Mouse (Mus musculus) liver, embryonic 11.5 days (tissue): ENCODE results near the gene Kmo. TPM values are rescaled to one million over a fixed set of nuclear protein-coding genes. Genes with fewer than 3 reads are reported as not detected.

ENCODE experiments used
- ATAC-seq: fragments of 200-750 bp; cut with Nextera tagmentation; replicated peaks from 2 replicates; pipeline ENCODE4 v1.8.0; 2017; ENCODE audit warnings: moderate number of reproducible peaks, mild to moderate bottlenecking, moderate TSS enrichment, moderate library complexity; ENCODE audit not compliant: low FRiP score
- DNase-seq: peaks from one replicate; pipeline ENCODE4 v3.0.0-alpha.2; 2017; ENCODE audit warnings: low spot score
- H3K27ac ChIP-seq: fragments of 300-500 bp; sonication (generic); 2 replicates; pipeline ENCODE4 v1.5.1; 2014; ENCODE audit warnings: mild to moderate bottlenecking, low read depth, low read length, control low read depth
- H3K27me3 ChIP-seq: fragments of 300-500 bp; sonication (generic); replicated peaks from 2 replicates; pipeline ENCODE4 v1.6.1; 2014; ENCODE audit warnings: low read length, mixed read lengths; ENCODE audit not compliant: control insufficient read depth, insufficient read depth
- H3K36me3 ChIP-seq: fragments of 300-500 bp; sonication (generic); 2 replicates; pipeline ENCODE4 v1.6.1; 2014; ENCODE audit warnings: mild to moderate bottlenecking, low read length, moderate library complexity, mixed read lengths; ENCODE audit not compliant: control insufficient read depth, insufficient read depth
- H3K4me1 ChIP-seq: fragments of 300-500 bp; sonication (generic); replicated peaks from 2 replicates; pipeline ENCODE4 v1.6.1; 2014; ENCODE audit warnings: low read length, mixed read lengths; ENCODE audit not compliant: control insufficient read depth, insufficient read depth
- H3K4me2 ChIP-seq: fragments of 300-500 bp; sonication (generic); 2 replicates; pipeline ENCODE4 v1.6.1; 2014; ENCODE audit warnings: mild to moderate bottlenecking, control low read depth, moderate library complexity
- H3K4me3 ChIP-seq: fragments of 300-500 bp; sonication (generic); 2 replicates; pipeline ENCODE4 v1.5.1; 2014; ENCODE audit warnings: low read depth, low read length, control low read depth
- H3K9ac ChIP-seq: fragments of 300-500 bp; sonication (generic); 2 replicates; pipeline ENCODE4 v1.6.1; 2014; ENCODE audit warnings: low read depth, low read length, control low read depth
- H3K9me3 ChIP-seq: fragments of 300-500 bp; sonication (generic); 2 replicates; pipeline ENCODE4 v1.6.1; 2016; ENCODE audit warnings: low read length, inconsistent platforms, mixed read lengths; ENCODE audit not compliant: control insufficient read depth
- WGBS: fragments of 180-500 bp; shearing (Covaris S2); extraction: QIAGEN DNeasy Blood & Tissue Kit; methylation state at CpG from one replicate; pipeline ENCODE4 v1.1.7; 2014; 5-methylcytosine and 5-hydroxymethylcytosine counted together
- polyA plus RNA-seq: library from polyadenylated mRNA; unstranded; fragments of >200 nt; fragmentation: Nextera tagmentation; extraction: Ambion mirVana; gene quantifications from 2 replicates; pipeline ENCODE4 v1.2.1, GENCODE M21; 2014

Kmo gene
- polyA plus RNA-seq, 1 experiment from 2014 or later: 1.9 TPM

DNA sequence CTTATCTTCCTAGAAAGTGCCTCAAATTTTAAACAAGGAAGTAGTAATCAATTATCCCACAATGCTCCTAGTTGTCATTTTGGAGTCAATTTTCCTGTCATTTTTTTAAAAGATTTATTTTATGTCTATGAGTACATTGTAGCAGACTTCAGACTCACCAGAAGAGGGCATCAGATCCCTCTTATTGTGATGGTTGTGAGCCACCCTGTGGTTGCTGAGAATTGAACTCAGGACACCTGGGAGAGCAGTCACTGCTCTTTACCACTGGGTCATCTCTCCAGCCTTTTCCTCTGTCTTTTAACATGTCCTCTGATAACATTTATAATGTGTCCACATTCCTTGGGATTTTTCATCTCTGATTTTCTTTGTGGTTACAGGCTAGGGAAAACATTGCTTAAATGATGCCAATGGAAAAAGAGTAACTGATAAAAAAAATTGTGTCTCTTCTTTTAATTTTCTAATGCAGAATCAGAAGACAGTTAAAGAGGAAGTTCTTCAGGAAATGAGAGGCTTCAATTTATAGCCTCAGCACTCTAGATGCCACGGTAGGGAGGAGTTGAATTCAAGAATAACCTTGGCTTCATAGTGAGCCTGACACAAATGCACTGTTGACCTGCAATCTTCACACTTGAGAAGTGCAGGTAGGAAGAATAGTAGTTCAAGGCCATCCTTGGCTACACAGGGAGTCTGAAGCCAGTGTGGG is 6.0 kb downstream of the Kmo start:
- H3K4me3 ChIP-seq: peak overlapping the region; percentile 71
- WGBS: 52% methylated on average over 1 of the region's 1 CpGs
- no peaks in the 10 kb centered on the region for H3K36me3 ChIP-seq
- ATAC-seq: peak; percentile 58
- peak overlapping the region; percentile 75 for H3K27ac ChIP-seq
- H3K9ac ChIP-seq: peak overlapping the region; percentile 39; the same call in 1 of the 2 replicates
- peaks cover 7% of the 10 kb centered on the region for H3K4me1 ChIP-seq
- H3K9me3 ChIP-seq: no peaks in the 10 kb centered on the region
- DNase-seq: no peak
- peak overlapping the region; percentile 88 for H3K4me2 ChIP-seq
- H3K27me3 ChIP-seq: no peaks in the 10 kb centered on the region

DNA sequence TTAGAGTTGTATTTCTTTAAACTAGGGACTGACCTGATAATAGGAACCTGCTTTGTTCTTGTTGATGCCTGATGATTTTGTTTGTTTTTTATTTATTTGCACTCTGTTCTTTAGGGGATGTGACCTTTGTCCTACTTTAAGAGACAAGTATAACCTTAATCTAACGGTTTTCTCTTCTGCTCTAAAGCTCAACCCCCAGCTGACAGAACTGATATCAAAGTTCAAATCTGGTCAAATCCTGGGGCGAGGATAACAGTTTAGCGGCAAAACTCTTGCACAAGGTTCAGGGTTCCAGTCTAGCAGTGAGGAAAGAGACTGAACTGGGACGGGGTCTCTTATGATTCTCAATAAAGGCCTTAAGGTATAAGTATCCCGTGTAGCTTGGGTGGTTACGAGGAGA is 9.1 kb downstream of the Kmo start:
- DNase-seq: no peak
- H3K4me3 ChIP-seq: no peak overlapping the region
- H3K36me3 ChIP-seq: no peaks in the 10 kb centered on the region
- peaks cover 5% of the 10 kb centered on the region for H3K4me1 ChIP-seq
- ATAC-seq: no peak
- H3K4me2 ChIP-seq: no peak overlapping the region
- no peak overlapping the region for H3K9ac ChIP-seq
- no peaks in the 10 kb centered on the region for H3K27me3 ChIP-seq
- WGBS: 71% methylated on average over 6 of the region's 6 CpGs
- H3K9me3 ChIP-seq: no peaks in the 10 kb centered on the region
- H3K27ac ChIP-seq: no peak overlapping the region

DNA sequence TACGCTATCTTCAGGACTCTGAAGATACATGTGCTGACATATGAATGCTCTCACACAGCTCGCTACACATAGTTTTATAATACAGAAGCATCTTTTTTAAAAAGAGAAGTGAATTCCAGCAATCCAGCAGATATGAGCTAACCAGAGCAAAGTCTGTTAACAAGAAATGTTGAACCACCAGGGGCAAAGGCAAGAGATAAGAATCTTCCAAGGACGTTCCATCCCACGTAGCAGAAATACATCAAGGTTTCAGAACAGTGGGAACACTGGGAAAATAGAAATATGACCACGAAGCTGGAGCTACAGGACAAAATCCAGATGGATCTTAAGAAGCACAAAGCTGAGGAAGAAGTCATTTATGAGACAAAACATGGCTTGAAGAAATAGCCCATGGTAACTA is 10.2 kb downstream of the Kmo start:
- no peak for ATAC-seq

DNA sequence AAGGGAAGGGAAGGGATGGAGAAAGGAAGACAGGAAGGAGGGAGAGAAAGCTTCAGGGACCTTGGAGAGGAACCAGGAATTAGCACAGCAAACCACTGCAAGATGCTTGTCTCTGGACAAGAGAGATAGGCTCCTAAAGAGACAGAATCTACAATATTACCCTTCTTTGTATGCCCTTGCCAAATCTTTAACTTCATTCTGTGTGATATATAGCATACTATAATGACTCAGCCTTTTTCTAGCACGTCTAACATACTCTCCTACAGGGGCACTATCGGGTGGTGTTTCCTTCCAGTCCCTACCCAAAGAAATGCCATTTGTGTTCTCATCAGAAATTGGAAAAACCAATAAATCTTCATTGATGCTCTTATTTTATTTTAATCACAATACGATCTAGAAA is 10.9 kb downstream of the Kmo start:
- Histone ChIP-seq H3K4me2 (no peak overlapping the region), H3K27ac (no peak overlapping the region), H3K4me1 (no peaks in the 10 kb centered on the region), H3K9ac (no peak overlapping the region), H3K36me3 (no peaks in the 10 kb centered on the region), H3K27me3 (no peaks in the 10 kb centered on the region), H3K9me3 (no peaks in the 10 kb centered on the region), H3K4me3 (no peak overlapping the region)
- ATAC-seq (0 out of 2 replicates have a peak, but pooled peaks have one; percentile 37), DNase-seq (no peak)
- 75% methylated on average over 3 of the region's 3 CpGs for WGBS

More for the DNA sequence above, 10.2 kb downstream of the Kmo start:
- H3K27me3 ChIP-seq: no peaks in the 10 kb centered on the region
- no peak overlapping the region for H3K9ac ChIP-seq
- H3K4me1 ChIP-seq: no peaks in the 10 kb centered on the region
- WGBS: 77% methylated on average over 5 of the region's 5 CpGs
- H3K9me3 ChIP-seq: no peaks in the 10 kb centered on the region
- H3K36me3 ChIP-seq: no peaks in the 10 kb centered on the region
- no peak overlapping the region for H3K4me2 ChIP-seq
- no peak overlapping the region for H3K27ac ChIP-seq
- no peak for DNase-seq
- no peak overlapping the region for H3K4me3 ChIP-seq

DNA sequence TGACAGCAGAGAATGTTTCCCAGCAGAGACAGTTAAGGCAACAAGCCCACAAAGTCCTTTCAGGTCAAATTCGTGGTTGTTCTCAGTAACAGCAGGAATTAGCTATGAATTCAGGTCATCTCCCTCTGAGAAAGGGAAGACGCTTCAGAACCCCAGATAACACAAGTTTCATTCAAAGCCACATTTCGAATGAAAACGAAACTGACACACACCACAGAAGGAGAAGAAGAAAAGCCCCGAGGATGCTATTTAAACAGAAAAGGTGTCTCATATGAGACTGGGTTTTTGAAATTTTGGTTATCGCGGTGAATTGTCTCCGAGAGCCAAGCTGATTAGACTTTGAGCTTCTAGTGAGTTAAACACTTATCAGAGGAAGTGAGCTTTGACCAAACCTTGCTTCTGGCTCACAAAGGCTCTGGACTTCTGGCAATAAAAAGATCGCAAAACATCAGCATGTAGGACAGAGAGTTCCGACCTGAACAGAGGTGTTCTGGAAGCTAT is 11.6 kb downstream of the Kmo start:
- Histone ChIP-seq H3K4me1 (no peaks in the 10 kb centered on the region), H3K27me3 (no peaks in the 10 kb centered on the region), H3K9me3 (no peaks in the 10 kb centered on the region), H3K27ac (no peak overlapping the region), H3K9ac (no peak overlapping the region), H3K36me3 (no peaks in the 10 kb centered on the region), H3K4me2 (no peak overlapping the region), H3K4me3 (no peak overlapping the region)
- ATAC-seq (no peak), DNase-seq (no peak)
- WGBS: 63% methylated on average over 10 of the region's 10 CpGs

DNA sequence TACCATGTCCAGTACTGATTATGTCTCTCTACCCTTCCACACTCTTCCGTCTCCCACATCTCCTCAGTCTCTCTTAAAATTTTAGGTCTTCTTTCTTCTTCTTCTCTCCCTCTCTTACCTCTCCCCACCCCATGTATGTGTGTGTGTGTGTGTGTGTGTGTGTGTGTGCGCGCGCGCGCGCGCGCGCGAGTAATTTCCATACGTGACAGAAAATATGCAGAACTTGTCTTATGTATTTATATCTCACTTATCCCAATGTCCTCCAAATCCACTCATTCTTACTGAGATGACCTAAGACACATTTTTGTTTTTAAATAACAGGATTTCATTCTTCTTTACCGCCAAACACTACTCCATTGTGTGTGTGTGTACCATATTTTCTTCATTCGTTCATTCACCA is 12.3 kb downstream of the Kmo start:
- ATAC-seq (no peak), DNase-seq (no peak)
- no peak overlapping the region for H3K4me2 ChIP-seq
- no peaks in the 10 kb centered on the region for H3K4me1 ChIP-seq
- H3K36me3 ChIP-seq: no peaks in the 10 kb centered on the region
- 97% methylated on average over 14 of the region's 14 CpGs for WGBS
- no peak overlapping the region for H3K9ac ChIP-seq
- no peak overlapping the region for H3K27ac ChIP-seq
- H3K27me3 ChIP-seq: no peaks in the 10 kb centered on the region
- H3K9me3 ChIP-seq: no peaks in the 10 kb centered on the region
- H3K4me3 ChIP-seq: no peak overlapping the region

DNA sequence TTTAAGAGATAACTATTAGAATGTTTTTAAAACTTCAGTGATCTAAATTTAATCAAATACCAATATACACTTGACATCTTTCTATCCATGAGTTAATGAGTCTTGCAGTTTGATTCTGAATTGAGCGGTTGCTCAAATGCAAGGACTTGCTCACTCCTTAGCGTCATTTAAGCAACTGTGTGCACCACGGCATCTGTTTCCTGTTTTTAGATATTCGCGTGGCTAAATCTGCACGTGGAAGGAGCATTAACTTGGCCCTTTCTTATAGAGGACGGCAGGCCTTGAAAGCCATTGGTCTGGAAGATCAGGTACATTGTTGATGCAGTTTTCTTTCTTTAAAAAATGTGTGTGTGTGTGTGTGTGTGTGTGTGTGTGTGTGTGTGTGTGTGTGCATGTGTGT is 17.5 kb downstream of the Kmo start:
- Histone ChIP-seq H3K4me2 (no peak overlapping the region), H3K9ac (no peak overlapping the region), H3K4me1 (no peaks in the 10 kb centered on the region), H3K4me3 (no peak overlapping the region), H3K27me3 (no peaks in the 10 kb centered on the region), H3K9me3 (no peaks in the 10 kb centered on the region), H3K27ac (no peak overlapping the region), H3K36me3 (no peaks in the 10 kb centered on the region)
- WGBS: 51% methylated on average over 7 of the region's 7 CpGs
- DNase-seq: no peak
- ATAC-seq: no peak

DNA sequence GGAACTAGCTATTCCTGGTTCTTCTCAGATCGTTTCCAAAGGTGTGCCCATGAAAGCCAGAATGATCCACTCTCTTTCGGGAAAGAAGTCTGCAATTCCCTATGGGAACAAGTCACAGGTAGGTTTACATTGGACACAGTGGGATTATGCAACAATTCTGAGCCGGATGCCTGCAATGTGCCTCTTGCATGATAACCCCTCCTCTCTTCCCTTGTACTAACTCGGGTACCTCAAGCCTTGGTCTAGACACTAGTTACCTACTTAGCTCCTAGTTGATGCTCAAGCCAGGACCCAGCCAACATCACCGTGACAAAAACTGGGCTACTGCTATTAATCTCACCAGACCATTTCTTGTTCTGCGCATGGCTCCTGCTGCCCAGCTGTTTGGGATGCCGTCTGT is 18.9 kb downstream of the Kmo start:
- ATAC-seq: no peak
- Histone ChIP-seq H3K9ac (no peak overlapping the region), H3K27me3 (no peaks in the 10 kb centered on the region), H3K4me1 (no peaks in the 10 kb centered on the region), H3K4me3 (no peak overlapping the region), H3K36me3 (no peaks in the 10 kb centered on the region), H3K4me2 (no peak overlapping the region), H3K9me3 (no peaks in the 10 kb centered on the region), H3K27ac (no peak overlapping the region)
- 73% methylated on average over 7 of the region's 7 CpGs for WGBS
- no peak for DNase-seq

DNA sequence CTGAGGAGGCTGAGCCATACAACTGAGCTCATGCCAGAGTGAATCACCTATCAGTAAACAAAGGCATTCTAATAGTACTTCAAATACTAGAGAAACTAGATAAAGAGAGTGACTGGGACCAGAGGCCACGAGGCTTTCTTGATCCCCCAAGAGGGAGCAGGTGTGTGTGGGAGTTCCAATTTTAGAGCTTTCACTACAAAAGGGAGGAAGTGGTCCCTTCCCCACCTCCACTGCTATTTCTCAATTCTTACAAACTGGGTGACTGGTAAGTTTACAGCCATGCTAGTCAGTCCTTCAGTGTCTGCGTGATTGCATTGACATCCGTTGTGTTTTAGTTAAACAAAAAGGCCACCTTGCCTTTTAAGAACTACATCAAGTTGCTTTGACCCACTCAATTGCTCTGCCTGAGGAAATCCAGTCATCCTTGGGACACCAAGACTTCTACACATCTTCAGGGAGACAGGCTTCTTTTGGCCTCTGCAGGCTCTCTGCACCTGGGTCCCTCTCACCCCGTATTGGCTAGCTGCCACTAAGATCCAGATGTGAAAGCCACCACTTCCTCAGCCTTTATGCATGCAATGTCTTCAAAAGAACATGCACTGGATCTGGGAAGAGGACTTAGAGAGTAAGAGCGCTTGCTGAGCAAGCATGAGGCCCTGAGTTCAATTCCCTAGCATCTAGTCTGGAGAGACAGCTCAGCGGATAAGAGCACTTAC is 20.4 kb downstream of the Kmo start:
- H3K27ac ChIP-seq: no peak overlapping the region
- no peaks in the 10 kb centered on the region for H3K36me3 ChIP-seq
- WGBS: 67% methylated on average over 6 of the region's 6 CpGs
- H3K27me3 ChIP-seq: no peaks in the 10 kb centered on the region
- no peak for ATAC-seq
- no peak overlapping the region for H3K4me3 ChIP-seq
- no peak for DNase-seq
- H3K4me2 ChIP-seq: no peak overlapping the region
- no peak overlapping the region for H3K9ac ChIP-seq
- H3K9me3 ChIP-seq: no peaks in the 10 kb centered on the region
- no peaks in the 10 kb centered on the region for H3K4me1 ChIP-seq
